Mouse (Mus musculus) induced T-regulatory cell, adult 2 months (primary cell): ENCODE measurements at regions not wholly inside any gene's neighbourhood (a gene's known extent, or its start where the extent isn't known, plus 50 kb on each side); places are given as distances from the start of the nearest gene placed in this dataset.

ENCODE experiments used
- DNase-seq: peaks from one replicate; pipeline ENCODE4 v3.0.0-alpha.2; 2012; ENCODE audit warnings: low read depth

DNA sequence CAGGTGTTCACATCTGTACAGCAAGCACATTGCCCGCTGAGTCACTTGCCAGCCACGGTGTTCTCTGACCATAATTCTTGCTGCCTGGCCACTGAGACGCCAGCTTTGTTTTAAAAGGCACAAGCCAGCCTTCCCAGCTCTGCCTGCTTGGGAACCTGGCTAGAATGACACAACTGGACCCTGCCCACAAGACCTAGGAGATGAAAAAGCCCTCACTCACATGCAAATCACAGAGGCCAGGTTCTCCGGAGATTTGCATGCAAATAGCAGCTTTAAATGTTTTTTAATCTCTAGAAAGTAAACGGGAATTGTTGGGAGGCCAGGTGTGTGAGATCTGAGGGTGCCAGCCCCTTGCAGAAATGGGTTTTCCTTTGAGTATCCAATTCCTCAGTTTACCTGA, 71.9 kb downstream of the 1810010D01Rik start:
- DNase-seq, result no peak

DNA sequence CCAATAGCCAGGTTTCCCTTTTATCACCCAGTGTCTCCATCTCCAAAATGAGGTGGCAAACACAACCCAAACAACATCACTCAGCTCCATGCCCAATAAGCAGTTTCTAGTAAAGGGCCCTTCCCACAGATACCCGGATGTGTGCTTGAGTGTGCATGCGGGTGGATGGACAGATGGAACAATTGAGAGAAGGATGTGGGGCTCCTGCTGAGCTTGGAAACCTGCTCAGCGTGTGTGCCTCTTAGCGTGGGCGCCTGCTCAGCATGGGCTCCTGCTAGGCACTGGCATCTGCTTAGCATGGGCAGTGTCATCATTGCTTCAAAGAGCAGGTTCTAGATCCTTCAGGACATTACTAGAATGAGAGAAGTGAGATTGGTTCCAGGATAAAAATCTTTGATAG, 75.4 kb downstream of the 1810010D01Rik start:
- no peak for DNase-seq

DNA sequence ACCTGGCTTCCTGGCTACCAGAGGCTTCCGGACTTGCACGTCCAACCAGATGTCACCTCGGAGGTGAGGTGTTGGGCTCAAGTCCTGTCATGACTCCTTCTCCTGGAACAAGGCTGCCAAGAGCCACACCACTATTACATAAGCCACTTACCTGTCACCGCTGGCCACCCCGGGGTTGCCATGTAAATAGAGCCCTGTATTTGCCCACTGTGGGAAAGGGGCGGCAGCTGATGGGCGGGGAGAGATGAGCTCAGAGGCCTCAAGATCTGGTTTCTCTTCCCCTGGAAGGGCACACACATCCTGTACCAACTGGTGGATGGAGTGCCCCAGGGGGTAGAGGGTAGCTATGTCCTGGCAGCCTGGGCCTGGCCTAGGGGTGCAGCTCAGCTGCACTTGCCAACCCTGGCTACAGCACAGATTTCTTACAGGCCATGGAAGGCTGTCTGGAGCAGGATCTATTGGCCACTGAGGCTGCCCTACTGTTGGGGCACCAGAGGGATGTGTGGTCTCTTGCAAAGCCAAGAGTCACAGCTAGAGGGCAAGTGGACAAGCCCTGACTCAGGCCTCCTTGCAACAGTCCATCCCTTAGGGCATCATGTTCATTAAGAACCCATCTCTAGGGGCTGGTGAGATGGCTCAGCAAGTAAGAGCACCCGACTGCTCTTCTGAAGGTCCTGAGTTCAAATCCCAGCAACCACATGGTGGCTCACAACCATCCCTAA, 76.3 kb downstream of the 1810010D01Rik start:
- no peak for DNase-seq

- DNase-seq, result no peak
Observed at GRCm38 (mm10) chr7:145129971-145130370, 77.9 kb downstream of the 1810010D01Rik start.

GRCm38 (mm10) chr7:145127661-145128060, 80.3 kb downstream of the 1810010D01Rik start:
- no peak for DNase-seq

- DNase-seq, result no peak
Observed at GRCm38 (mm10) chr7:145127180-145127579, 80.7 kb downstream of the 1810010D01Rik start.

DNA sequence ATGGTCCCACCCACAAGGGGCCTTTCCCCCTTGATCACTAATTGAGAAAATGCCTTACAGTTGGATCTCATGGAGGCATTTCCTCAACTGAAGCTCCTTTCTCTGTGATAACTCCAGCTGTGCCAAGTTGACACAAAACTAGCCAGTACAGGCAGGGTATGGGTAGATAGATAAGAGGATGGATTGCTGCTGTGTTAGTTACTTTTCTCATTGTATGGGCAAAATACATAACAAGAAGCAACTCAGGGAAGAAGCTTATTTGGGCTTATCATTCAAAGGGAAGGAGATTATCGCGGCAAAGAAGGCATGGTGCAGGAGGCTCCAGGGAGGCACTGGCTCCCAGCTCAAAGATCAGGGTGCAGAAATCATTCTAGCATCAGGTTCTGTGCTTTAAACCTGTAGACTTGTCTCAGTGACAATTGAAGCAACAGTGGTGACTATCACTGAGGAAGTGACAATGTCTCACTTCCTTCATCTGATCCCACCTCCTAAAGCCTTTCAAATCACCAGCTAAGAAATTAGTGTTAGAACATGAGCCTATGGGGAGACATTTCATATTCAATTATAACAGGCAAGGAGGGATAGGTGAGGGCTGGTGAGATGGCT, 83.8 kb downstream of the 1810010D01Rik start:
- DNase-seq, result no peak

DNA sequence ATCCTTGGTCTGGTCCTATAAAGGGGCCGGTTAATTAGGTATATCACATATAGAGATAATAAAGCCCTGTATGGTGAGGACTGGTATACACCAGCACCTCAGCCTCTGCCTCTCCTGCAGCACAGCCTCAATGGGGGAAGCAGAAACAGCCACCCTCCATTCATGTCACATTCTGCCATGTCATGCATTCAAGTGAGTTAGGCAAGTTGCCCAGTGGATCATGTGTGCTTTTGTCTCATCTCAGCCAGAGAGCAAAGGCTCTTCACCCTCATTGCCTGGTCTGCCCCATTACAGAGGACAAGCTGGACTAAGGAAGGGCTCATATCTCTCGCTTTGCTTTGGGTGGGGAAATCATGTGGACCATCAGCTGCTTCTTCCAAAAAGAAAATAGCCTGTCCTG, 85.4 kb downstream of the 1810010D01Rik start:
- no peak for DNase-seq

DNA sequence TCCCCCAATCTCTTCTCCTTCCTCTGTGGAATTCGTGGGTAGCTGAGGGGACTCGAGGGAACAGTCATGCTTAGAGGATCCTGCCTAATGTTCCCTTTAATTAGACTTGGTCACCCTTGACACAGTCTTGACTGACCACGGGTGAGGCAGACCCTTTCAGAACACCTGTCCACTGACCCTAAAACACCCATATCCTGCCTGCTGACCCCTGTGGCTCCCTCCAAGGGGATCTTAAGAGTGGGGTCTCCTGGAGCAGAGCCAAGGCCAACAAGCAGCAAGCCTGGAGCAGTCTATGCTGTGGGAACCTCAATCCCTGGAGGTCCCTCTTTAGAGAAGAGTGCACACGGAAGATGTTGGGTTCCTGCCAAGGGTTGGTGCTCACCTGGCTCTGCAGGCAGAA, 89.5 kb downstream of the 1810010D01Rik start:
- no peak for DNase-seq

DNA sequence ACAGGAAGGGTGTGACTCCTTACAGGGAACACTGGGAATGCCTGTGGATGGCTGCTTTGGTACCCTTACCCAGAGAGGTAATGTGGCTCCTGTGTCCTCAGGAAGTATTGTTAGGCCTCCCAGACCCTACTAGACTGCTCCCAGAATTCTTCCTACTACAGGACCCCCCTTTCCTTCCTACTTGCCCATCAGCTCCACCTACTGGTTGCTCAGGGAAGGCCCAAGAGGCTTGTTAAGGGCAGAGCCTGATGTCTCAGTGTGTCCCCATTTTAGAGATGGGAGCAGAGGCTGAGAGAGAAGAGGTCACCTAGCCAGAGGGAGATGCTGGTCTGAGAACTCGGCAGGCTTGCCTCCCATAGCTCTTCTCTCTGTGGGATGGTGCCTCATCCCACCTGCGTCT, 93.3 kb downstream of the 1810010D01Rik start:
- DNase-seq, result peak; percentile 27

- no peak for DNase-seq
Observed at GRCm38 (mm10) chr7:145114145-145114544, 93.8 kb downstream of the 1810010D01Rik start.

DNA sequence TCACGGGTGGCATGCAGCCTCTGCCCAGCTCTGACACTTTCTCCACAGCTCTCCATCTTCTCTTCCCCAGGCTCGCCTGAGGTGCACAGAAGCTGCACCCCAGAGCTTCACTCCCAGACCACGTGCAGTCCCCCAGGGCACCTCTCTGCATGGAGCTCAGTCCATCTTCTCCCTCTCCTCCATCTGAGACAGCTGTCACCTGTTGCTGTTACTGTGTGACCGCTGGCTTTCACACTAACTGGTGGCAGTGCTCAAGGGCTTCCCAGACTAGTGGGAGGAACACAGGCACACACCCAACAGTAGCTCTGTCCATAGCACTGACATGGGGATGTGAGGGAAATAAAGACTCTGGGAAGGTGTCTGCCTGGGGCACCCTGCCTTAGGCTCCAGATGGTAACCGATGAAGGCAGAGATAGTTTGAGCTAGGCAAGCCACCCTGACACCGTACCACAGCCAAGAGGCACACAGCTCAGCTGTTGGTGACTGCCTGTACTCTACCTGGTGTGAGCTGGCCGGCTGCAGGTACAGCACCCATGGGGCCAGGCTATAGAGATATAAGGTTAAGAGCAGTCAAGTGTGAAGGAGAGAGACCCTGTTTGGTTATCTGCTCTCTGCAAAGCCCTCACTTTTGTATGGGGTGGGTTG, 94.9 kb downstream of the 1810010D01Rik start:
- DNase-seq, result no peak

DNA sequence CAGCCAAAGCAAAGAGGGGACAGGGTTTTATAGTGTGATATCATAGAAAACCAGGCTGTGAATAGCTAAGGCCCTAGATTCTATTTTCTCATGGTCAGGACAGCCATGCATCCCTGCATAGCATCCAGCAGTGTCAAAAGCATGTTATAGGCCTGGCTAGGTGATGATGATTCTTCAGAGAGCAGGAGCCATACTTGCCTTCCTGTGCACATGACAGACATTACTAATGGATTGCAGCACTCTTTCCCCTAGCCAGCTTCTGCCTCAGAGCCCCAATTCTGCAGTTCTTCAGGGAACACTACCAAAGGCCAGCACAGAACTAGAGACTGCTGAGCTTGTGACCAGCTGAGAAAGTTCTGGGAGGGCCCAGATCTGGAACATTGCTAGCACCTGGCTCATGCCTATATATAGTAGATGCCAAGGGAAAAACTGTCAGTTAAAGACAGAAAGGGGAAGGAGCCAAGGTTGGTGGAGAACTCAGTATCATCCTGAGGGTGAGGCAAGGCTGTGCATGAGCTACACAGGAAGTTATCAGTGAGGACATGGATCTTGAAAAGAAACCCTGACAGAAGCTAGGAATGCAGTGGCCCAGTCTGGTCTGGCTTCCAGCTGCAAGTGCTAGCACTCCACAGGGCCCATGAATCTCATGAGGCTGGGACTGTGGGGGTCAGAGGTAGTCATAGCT, 95.6 kb downstream of the 1810010D01Rik start:
- peak; percentile 25 for DNase-seq

- DNase-seq, result peak; percentile 45
Observed at GRCm38 (mm10) chr7:145111252-145112131, 96.4 kb downstream of the 1810010D01Rik start.

- DNase-seq, result peak; percentile 58
Observed at GRCm38 (mm10) chr7:145110657-145111251, 97.2 kb downstream of the 1810010D01Rik start.

- DNase-seq, result no peak
Observed at GRCm38 (mm10) chr7:145110028-145110427, 97.9 kb downstream of the 1810010D01Rik start.

GRCm38 (mm10) chr7:145109471-145109870, 98.4 kb downstream of the 1810010D01Rik start:
- DNase-seq, result no peak

GRCm38 (mm10) chr7:145108994-145109393, 98.9 kb downstream of the 1810010D01Rik start:
- no peak for DNase-seq

- no peak for DNase-seq
Observed at GRCm38 (mm10) chr7:145107575-145108170, 100.2 kb downstream of the 1810010D01Rik start.

GRCm38 (mm10) chr7:145106494-145106849, 101.4 kb downstream of the 1810010D01Rik start:
- no peak for DNase-seq
